Mouse (Mus musculus) T-helper 2 cell (primary cell): ENCODE results near the gene Pms2.

Experiments
- in situ Hi-C: fragments of 300-600 bp; cut with MboI, MseI; formaldehyde crosslinking; loops from one replicate; pipeline ENCODE4 v1.15.1; 2025; ENCODE audit warnings: high pct_unique_total_duplicates

Pms2 gene

DNA sequence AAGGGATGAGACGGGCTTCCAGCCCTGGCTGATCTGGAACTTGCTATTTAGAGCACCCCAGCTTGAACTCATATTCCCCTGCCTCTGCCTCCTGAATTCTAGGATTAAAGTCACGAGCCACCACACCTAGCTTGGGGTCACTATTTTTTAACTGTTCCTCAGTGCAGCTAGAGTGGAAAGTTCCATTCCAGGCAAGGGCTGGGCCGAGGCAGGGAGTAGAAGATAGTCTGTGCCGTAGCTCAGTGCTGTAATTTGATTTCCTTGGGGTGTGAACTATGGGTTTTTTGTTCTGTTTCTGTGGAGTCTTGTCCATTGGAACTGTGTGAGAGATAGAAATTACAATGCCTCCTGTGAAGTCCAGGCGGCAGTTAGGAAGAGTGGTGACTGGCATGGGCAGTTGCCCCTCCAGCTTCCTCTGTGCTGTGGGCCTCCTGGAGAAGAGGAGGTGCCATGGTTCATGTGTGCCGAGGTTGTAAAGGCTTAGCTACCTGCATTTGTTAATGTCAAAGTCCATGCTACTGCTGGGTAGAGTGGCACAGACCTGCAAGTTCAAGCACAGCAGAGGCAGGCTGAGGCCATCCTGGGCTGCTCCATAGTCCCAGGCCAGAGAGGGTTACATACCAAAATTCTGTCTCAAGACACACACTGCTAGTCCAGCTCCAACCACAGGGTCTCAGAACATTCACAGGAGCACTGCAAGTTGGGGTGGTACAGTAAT lies 22.3 kb downstream of the Pms2 start:
- in situ Hi-C loops, result no loop called here

GRCm38 (mm10) chr5:143932831-143933230 lies 23.1 kb downstream of the Pms2 start, which contains the start of gene Rsph10b:
Gene Rsph10b, plus strand, starts transcription at chr5:143933035.
- in situ Hi-C loops, result no loop called here

GRCm38 (mm10) chr5:143933414-143933813 lies 23.6 kb downstream of the Pms2 start:
- in situ Hi-C loops, result no loop called here

- in situ Hi-C loops, result no loop called here
Measured at GRCm38 (mm10) chr5:143933875-143934274, 24.1 kb downstream of the Pms2 start.

- in situ Hi-C loops, result no loop called here
Measured at GRCm38 (mm10) chr5:143936156-143936555, 26.4 kb downstream of the Pms2 start.

- in situ Hi-C loops, result no loop called here
Measured at GRCm38 (mm10) chr5:143941588-143941987, 31.8 kb downstream of the Pms2 start.

DNA sequence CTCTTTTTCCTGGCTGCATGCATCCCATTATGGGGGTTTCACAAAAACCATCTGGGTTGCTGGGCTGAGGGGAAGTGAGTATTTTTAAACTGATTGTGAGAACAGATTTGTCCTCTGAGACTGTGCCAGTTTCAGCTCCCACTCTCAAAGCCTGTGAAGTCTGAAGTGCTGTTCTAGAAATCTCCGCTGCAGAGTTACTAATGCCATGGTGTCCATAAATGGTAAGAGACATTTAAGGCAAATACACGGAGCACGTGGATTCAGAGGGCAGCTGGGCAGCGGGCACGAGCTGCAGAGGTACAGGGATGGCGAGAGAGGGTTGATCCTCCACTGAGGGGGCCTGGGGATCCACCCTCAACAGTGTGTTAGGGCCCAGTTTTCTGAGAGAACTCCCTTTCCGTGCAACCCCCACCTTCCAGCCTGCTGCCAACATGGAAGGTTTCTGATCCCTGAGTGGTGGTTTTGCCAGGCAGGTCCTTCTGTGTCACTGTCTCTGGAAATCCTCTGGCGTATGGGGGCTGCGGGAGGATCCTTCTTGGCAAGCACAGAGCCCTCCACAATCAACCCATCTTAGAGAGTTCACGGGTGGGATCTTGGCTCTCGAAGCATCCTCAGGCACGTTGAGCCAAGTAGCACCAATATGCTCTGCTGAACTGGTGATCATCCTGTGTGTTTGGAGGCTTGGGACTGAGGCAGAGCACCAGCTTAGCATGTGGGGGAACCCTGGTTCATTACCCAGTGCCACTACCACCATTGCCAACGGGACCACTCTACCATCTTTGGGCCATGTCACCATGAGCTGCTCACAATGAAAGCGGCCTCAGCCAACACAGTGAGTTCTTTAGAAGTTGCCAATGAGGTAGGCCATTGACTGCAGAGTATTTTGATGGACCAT lies 33.7 kb downstream of the Pms2 start:
- in situ Hi-C loops, result no loop called here

GRCm38 (mm10) chr5:143948361-143948760 lies 38.6 kb downstream of the Pms2 start:
- in situ Hi-C loops, result no loop called here

- in situ Hi-C loops, result no loop called here
Measured at GRCm38 (mm10) chr5:143950016-143950415, 40.3 kb downstream of the Pms2 start.

DNA sequence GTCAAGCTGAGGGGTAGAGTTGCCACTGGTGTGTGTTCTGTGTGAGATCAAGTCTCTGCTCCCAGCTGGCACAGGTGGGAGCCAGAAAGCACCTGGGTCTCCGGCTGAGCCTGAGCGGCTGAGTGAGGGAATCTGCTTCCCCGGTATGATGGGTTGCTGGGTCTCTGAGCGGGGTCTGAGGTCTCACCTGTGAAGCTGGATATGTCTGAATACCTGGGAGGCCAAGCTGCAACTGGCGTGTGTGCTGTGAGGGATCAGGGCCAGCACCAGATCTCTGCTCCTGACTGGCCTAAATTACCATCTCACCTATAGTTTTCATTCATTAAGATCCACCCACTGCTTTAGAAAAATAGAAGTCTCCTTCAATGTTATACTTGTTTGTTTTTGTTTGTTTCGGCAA lies 47.3 kb downstream of the Pms2 start:
- in situ Hi-C loops, result no loop called here

GRCm38 (mm10) chr5:143959551-143959950 lies 49.8 kb downstream of the Pms2 start:
- in situ Hi-C loops, result no loop called here

GRCm38 (mm10) chr5:143961176-143961575 lies 51.4 kb downstream of the Pms2 start:
- in situ Hi-C loops, result no loop called here

- in situ Hi-C loops, result no loop called here
Measured at GRCm38 (mm10) chr5:143965586-143966345, 56.0 kb downstream of the Pms2 start.

DNA sequence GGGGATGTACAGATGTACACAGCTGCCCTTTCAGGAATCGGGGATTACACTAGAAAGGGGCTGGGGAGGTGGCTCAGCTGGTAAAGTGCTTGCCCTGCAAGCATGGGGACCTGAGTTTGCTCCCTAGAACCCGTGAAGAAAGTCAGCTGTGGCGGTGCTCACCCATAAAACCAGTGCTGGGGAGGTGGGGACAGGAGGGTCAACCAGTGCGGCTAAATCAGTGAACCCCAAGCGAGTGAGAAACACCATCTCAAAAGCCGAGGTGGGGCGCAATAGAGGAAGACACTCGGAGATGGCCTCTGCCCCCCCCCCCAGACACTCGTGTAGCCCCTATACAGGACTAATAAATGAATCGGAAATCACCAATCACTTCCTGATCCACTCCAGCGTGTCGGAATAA lies 56.9 kb downstream of the Pms2 start:
- in situ Hi-C loops, result no loop called here

GRCm38 (mm10) chr5:143972628-143973027 lies 62.9 kb downstream of the Pms2 start:
- in situ Hi-C loops, result no loop called here

GRCm38 (mm10) chr5:143974931-143975630 lies 65.3 kb downstream of the Pms2 start:
- in situ Hi-C loops, result no loop called here

- in situ Hi-C loops, result no loop called here
Measured at GRCm38 (mm10) chr5:143975631-143975933, 65.8 kb downstream of the Pms2 start.

GRCm38 (mm10) chr5:143976232-143976631 lies 66.5 kb downstream of the Pms2 start:
- in situ Hi-C loops, result no loop called here

- in situ Hi-C loops, result no loop called here
Measured at GRCm38 (mm10) chr5:143976726-143977431, 67.1 kb downstream of the Pms2 start.

DNA sequence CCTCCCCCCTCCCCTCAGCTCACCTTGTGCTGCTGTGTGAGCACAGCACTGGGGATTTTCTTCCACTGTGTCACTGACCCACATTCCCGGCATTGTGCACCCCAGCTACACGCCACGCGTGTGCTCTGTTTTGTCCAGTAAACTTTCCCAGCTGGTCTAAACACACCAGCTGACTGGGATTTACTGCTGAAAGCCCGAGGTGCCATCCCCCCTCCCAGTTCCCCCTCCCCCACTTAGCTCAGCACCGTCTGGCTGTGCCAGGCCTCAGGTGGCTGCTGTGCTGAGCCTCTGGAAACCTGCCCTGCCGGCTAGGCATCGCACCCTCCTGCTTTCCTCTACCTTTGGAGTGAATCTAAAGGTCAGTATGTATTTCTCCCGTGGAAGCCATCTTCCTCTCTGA lies 71.1 kb downstream of the Pms2 start:
- in situ Hi-C loops, result no loop called here

DNA sequence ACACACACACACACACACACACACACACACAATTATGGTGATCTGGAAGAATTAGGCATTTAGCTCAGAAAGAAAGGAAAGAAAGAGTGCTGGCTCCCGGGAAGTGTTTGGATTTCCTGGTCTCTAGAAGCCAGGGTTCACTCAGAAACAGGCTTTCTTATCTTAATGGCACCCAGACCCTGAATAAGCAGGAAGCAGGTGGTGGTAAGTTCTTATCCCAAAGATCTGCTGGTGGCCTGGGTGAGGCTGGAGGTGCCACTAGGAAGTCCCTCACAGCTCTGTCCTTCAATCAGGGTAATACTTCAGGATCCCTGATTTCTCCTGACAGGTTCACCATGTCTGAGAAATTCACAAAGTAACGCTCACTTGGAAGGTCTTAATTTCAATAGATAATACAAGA lies 72.6 kb downstream of the Pms2 start:
- in situ Hi-C loops, result no loop called here
